In genomic region chr6:66963651-66964050, GRCm38 (mm10) we compare ENCODE assay signal across 7 mouse cellular contexts.
DNase-seq lines count a peak whose midpoint lies in the region; ATAC-seq and TF ChIP-seq lines count a peak whose summit lies in the region.
"Not testable (repeated sequence)": the region's sequence is repeated elsewhere in the genome, so short reads cannot be mapped to it uniquely, and the experiment has no call there.

No protein-coding gene starts in this region.

- in situ Hi-C loops in Patski (cut with MboI; ENCODE audit: low pct_unique_long_range_greater_than_20kb): loop anchor here (10.0 kb wide), 1 partner anchor 471 kb away; no protein-coding TSS in a partner anchor

- not testable (repeated sequence) for H3K4me3 ChIP-seq in gastrocnemius, adult 2 months; kidney, postnatal 0 days (replicated peaks; ENCODE audit: low read depth, low read length); left cerebral cortex, adult 2 months; liver, postnatal 0 days (ENCODE audit: low read depth, low read length); stomach, postnatal 0 days (ENCODE audit: low read depth, low read length)

- H3K9ac ChIP-seq in kidney, postnatal 0 days (ENCODE audit: low read depth, low read length); liver, postnatal 0 days (replicated peaks); stomach, postnatal 0 days (ENCODE audit: low read length): not testable (repeated sequence)

- H3K27ac ChIP-seq in gastrocnemius, adult 2 months; kidney, postnatal 0 days; left cerebral cortex, adult 2 months; liver, postnatal 0 days (ENCODE audit: low read depth); stomach, postnatal 0 days (replicated peaks): not testable (repeated sequence)

- TF ChIP-seq CTCF in Patski (IDR thresholded peaks at IDR 0.05): peak; percentile 48
- TF ChIP-seq CTCF in gastrocnemius, adult 2 months (IDR thresholded peaks at IDR 0.05): peak; percentile 32
- peak; percentile 46 for TF ChIP-seq CTCF in kidney, postnatal 0 days (IDR thresholded peaks at IDR 0.05; ENCODE audit: low read depth)
- peak; percentile 22 for TF ChIP-seq CTCF in left cerebral cortex, adult 2 months (IDR thresholded peaks at IDR 0.05)
- TF ChIP-seq CTCF in liver, postnatal 0 days (IDR thresholded peaks at IDR 0.05; ENCODE audit: low read depth): peak; percentile 38
- peak; percentile 33; the same call in 1 of the 2 replicates for TF ChIP-seq CTCF in stomach, postnatal 0 days (IDR thresholded peaks at IDR 0.05; ENCODE audit: low read depth)

- not testable (repeated sequence) for H3K36me3 ChIP-seq in kidney, postnatal 0 days (ENCODE audit: insufficient read depth, low read length); liver, postnatal 0 days (replicated peaks; ENCODE audit: insufficient read depth, low read length); stomach, postnatal 0 days (ENCODE audit: control insufficient read depth, insufficient read depth, low read length)

- POLR2A ChIA-PET in Patski (lab: Charles Lee): interaction anchor here (0.6 to 2.2 kb wide), 2 partner anchors 17 to 72 kb away, joined by 5 to 17 read pairs; partner anchors contain the start of gene Gadd45a

- not testable (repeated sequence) for H3K27me3 ChIP-seq in Patski; kidney, postnatal 0 days (ENCODE audit: insufficient read depth, low read length); liver, postnatal 0 days (ENCODE audit: insufficient read depth, low read length); stomach, postnatal 0 days (ENCODE audit: control insufficient read depth, insufficient read depth, low read length)

- H3K9me3 ChIP-seq in kidney, postnatal 0 days (replicated peaks; ENCODE audit: low read length); liver, postnatal 0 days (ENCODE audit: low read length); stomach, postnatal 0 days (ENCODE audit: control insufficient read depth, low read length): not testable (repeated sequence)

- 83% methylated on average over 3 of the region's 3 CpGs for WGBS in kidney, postnatal 0 days
- 77% methylated on average over 3 of the region's 3 CpGs for WGBS in liver, postnatal 0 days (ENCODE audit: insufficient replicate concordance)
- 81% methylated on average over 3 of the region's 3 CpGs for WGBS in stomach, postnatal 0 days

- DNase-seq in Patski (ENCODE audit: low read depth, low spot score); gastrocnemius, adult 2 months; kidney, postnatal 0 days (ENCODE audit: low spot score); left cerebral cortex, adult 2 months (ENCODE audit: extremely low spot score in 1 of 2, low spot score in 2 of 2); liver, postnatal 0 days; stomach, postnatal 0 days (ENCODE audit: low spot score): not testable (repeated sequence)
- peak; percentile 20 for DNase-seq in induced T-regulatory cell, adult 2 months (ENCODE audit: low read depth)

- H3K4me2 ChIP-seq in kidney, postnatal 0 days (ENCODE audit: low read length); liver, postnatal 0 days (ENCODE audit: low read depth, low read length); stomach, postnatal 0 days (replicated peaks; ENCODE audit: low read depth): not testable (repeated sequence)

- TF ChIP-seq EP300 in liver, postnatal 0 days (IDR thresholded peaks at IDR 0.05; ENCODE audit: low read depth); stomach, postnatal 0 days (optimal IDR thresholded peaks at IDR 0.05): not testable (repeated sequence)

- intact Hi-C loops in gastrocnemius, adult 2 months (cut with DNase I): loop anchor here (5.0 kb wide), 1 partner anchor 74 kb away; the partner anchor contains the start of gene Gadd45a
- intact Hi-C loops in left cerebral cortex, adult 2 months (cut with DNase I): loop anchor here (2.0 to 5.0 kb wide), 3 partner anchors 73 to 354 kb away; partner anchors contain the start of gene Gadd45a

- not testable (repeated sequence) for ATAC-seq in Patski; kidney, postnatal 0 days (replicated peaks; ENCODE audit: low FRiP score, low read depth); liver, postnatal 0 days; stomach, postnatal 0 days (ENCODE audit: low FRiP score, low TSS enrichment)

- CTCF ChIA-PET in Patski (lab: Charles Lee): interaction anchor here (1.1 to 2.3 kb wide), 12 partner anchors 9 to 196 kb away, joined by 3 to 33 read pairs (median 6); no protein-coding TSS in a partner anchor

- peaks cover 16% of the 10 kb centered on the region for H3K4me1 ChIP-seq in kidney, postnatal 0 days (replicated peaks; ENCODE audit: insufficient read depth, low read length)
- H3K4me1 ChIP-seq in liver, postnatal 0 days (ENCODE audit: insufficient read depth): peaks cover 31% of the 10 kb centered on the region
- not testable (repeated sequence) for H3K4me1 ChIP-seq in stomach, postnatal 0 days (replicated peaks; ENCODE audit: control insufficient read depth, insufficient read depth)
